Mouse (Mus musculus) cerebellum, postnatal 4 days (tissue): Measurements from ENCODE around the gene Lancl3.
A peak's percentile ranks its signal among the peaks of the same experiment; 100 is the strongest.

Experiments used
- DNase-seq, 2 experiments: peaks; one replicate each; pipeline ENCODE4 v3.0.0; 2022; ENCODE audit warnings: low spot score in 2 of 2, mixed read lengths in 1 of 2

The Lancl3 gene

GRCm38 (mm10) chrX:9199761-9200371, at the start of gene Lancl3:
Gene Lancl3 (plus strand): TSS chrX:9199902.
- DNase-seq: peak; percentile 5 to 18

- no peak for DNase-seq
Measured at GRCm38 (mm10) chrX:9179011-9179410, 20.7 kb upstream of the Lancl3 start.

- no peak for DNase-seq
Measured at GRCm38 (mm10) chrX:9181570-9181969, 18.1 kb upstream of the Lancl3 start.

- peak; percentile 17 to 32 for DNase-seq
Measured at GRCm38 (mm10) chrX:9200380-9200917, 747 bp downstream of the Lancl3 start.

- no peak for DNase-seq
Measured at GRCm38 (mm10) chrX:9201954-9202353, 2.3 kb downstream of the Lancl3 start.

GRCm38 (mm10) chrX:9202781-9203405, 3.2 kb downstream of the Lancl3 start:
- no peak for DNase-seq

- DNase-seq: no peak
Measured at GRCm38 (mm10) chrX:9205121-9205520, 5.4 kb downstream of the Lancl3 start.

- no peak for DNase-seq
Measured at GRCm38 (mm10) chrX:9216244-9216643, 16.5 kb downstream of the Lancl3 start.

- no peak for DNase-seq
Measured at GRCm38 (mm10) chrX:9219570-9219969, 19.9 kb downstream of the Lancl3 start.

GRCm38 (mm10) chrX:9221206-9221605, 21.5 kb downstream of the Lancl3 start:
- peak in 1 of 2 experiments; percentile 25 for DNase-seq

- no peak for DNase-seq
Measured at GRCm38 (mm10) chrX:9221736-9222135, 22.0 kb downstream of the Lancl3 start.

- DNase-seq: no peak
Measured at GRCm38 (mm10) chrX:9222412-9223221, 22.9 kb downstream of the Lancl3 start.

GRCm38 (mm10) chrX:9227105-9227504, 27.4 kb downstream of the Lancl3 start:
- no peak for DNase-seq

- no peak for DNase-seq
Measured at GRCm38 (mm10) chrX:9240737-9241591, 41.3 kb downstream of the Lancl3 start.

- no peak for DNase-seq
Measured at GRCm38 (mm10) chrX:9243381-9243864, 43.7 kb downstream of the Lancl3 start.

- no peak for DNase-seq
Measured at GRCm38 (mm10) chrX:9244603-9245336, 45.1 kb downstream of the Lancl3 start.

- no peak for DNase-seq
Measured at GRCm38 (mm10) chrX:9248911-9249310, 49.2 kb downstream of the Lancl3 start.

GRCm38 (mm10) chrX:9253990-9254389, 54.3 kb downstream of the Lancl3 start:
- DNase-seq: no peak

- DNase-seq: no peak
Measured at GRCm38 (mm10) chrX:9254901-9255300, 55.2 kb downstream of the Lancl3 start.

GRCm38 (mm10) chrX:9256766-9257165, 57.1 kb downstream of the Lancl3 start, which contains the start of gene Gm14862:
Gene Gm14862 (minus strand): TSS chrX:9256899.
- DNase-seq: no peak

GRCm38 (mm10) chrX:9257831-9258230, 58.1 kb downstream of the Lancl3 start:
- DNase-seq: no peak
